Mouse (Mus musculus) left cerebral cortex, postnatal 14 days (tissue): Measurements from ENCODE around the gene Tigd2. TPM values are rescaled to one million over a fixed set of nuclear protein-coding genes. Genes with fewer than 3 reads are reported as not detected.
"Not testable (repeated sequence)": the region's sequence is repeated elsewhere in the genome, so short reads cannot be mapped to it uniquely, and the experiment has no call there.

Experiments used
- DNase-seq, 2 experiments: peaks; one replicate each; pipeline ENCODE4 v3.0.0; 2021 to 2022; ENCODE audit warnings: low spot score in 2 of 2, mixed read lengths in 1 of 2
- intact Hi-C: fragments of 180-260 bp; cut with DNase I; formaldehyde crosslinking; loops from one replicate; pipeline ENCODE4 v1.15.1; 2025
- long read RNA-seq, 2 experiments: library from polyadenylated mRNA; stranded (forward); transcript quantifications; one replicate each; pipeline ENCODE4 v2.0.0; 2021
- total RNA-seq, 2 experiments: library from RNA; stranded (reverse); gene quantifications; 2 replicates each; pipeline ENCODE4 v1.2.3; 2021

Tigd2 gene
- total RNA-seq, result 10 to 100 TPM; 10.6 to 12.0 TPM
- long read RNA-seq, experiment 1, transcript Tigd2-201 (2 exons, 3,007 nt), result major isoform, 14 of 17 reads
- long read RNA-seq, experiment 1, partial matches to known transcripts, result 3 of 17 reads
- long read RNA-seq, experiment 1, other reads (novel, unspliced or antisense), result 0 of 17 reads
- long read RNA-seq, experiment 2, transcript Tigd2-201 (2 exons, 3,007 nt), result major isoform, 15 of 16 reads
- long read RNA-seq, experiment 2, partial matches to known transcripts, result 0 of 16 reads
- long read RNA-seq, experiment 2, other reads (novel, unspliced or antisense), result 1 of 16 reads

GRCm38 (mm10) chr6:59208685-59209298 lies at the start of gene Tigd2:
Gene Tigd2 (plus strand): TSS chr6:59208870.
- DNase-seq, result peak; percentile 93
- intact Hi-C loops, result no loop called here

GRCm38 (mm10) chr6:59161801-59162478 lies 46.7 kb upstream of the Tigd2 start:
- intact Hi-C loops, result no loop called here
- DNase-seq, result no peak

- DNase-seq, result no peak
- intact Hi-C loops, result no loop called here
Measured at GRCm38 (mm10) chr6:59162887-59163286, 45.8 kb upstream of the Tigd2 start.

- no peak for DNase-seq
- intact Hi-C loops, result no loop called here
Measured at GRCm38 (mm10) chr6:59163407-59163806, 45.3 kb upstream of the Tigd2 start.

- no peak for DNase-seq
- intact Hi-C loops, result no loop called here
Measured at GRCm38 (mm10) chr6:59168939-59169338, 39.7 kb upstream of the Tigd2 start.

GRCm38 (mm10) chr6:59171230-59171629 lies 37.4 kb upstream of the Tigd2 start:
- no peak for DNase-seq
- intact Hi-C loops, result no loop called here

- DNase-seq, result no peak
- intact Hi-C loops, result no loop called here
Measured at GRCm38 (mm10) chr6:59173940-59174339, 34.7 kb upstream of the Tigd2 start.

- no peak for DNase-seq
- intact Hi-C loops, result loop anchor here (5.0 kb wide), 1 partner anchor 406 kb away; no protein-coding TSS in a partner anchor
Measured at GRCm38 (mm10) chr6:59178051-59178450, 30.6 kb upstream of the Tigd2 start.

- DNase-seq, result peak; percentile 78 to 83
- intact Hi-C loops, result loop anchor here (2.0 to 5.0 kb wide), 3 partner anchors 158 to 578 kb away; partner anchors contain the start of gene Fam13a
Measured at GRCm38 (mm10) chr6:59180376-59180996, 28.2 kb upstream of the Tigd2 start.

- intact Hi-C loops, result no loop called here
- peak in 1 of 2 experiments; percentile 30 for DNase-seq
Measured at GRCm38 (mm10) chr6:59185010-59185699, 23.5 kb upstream of the Tigd2 start.

- DNase-seq, result no peak
- intact Hi-C loops, result no loop called here
Measured at GRCm38 (mm10) chr6:59190006-59190405, 18.7 kb upstream of the Tigd2 start.

- intact Hi-C loops, DNase-seq: not testable (repeated sequence)
Measured at GRCm38 (mm10) chr6:59194518-59194917, 14.2 kb upstream of the Tigd2 start.

GRCm38 (mm10) chr6:59195849-59196635 lies 12.6 kb upstream of the Tigd2 start:
- no peak for DNase-seq
- intact Hi-C loops, result no loop called here

GRCm38 (mm10) chr6:59196746-59197145 lies 11.9 kb upstream of the Tigd2 start:
- no peak for DNase-seq
- intact Hi-C loops, result no loop called here

GRCm38 (mm10) chr6:59198356-59198755 lies 10.3 kb upstream of the Tigd2 start:
- no peak for DNase-seq
- intact Hi-C loops, result no loop called here

GRCm38 (mm10) chr6:59199021-59199420 lies 9.6 kb upstream of the Tigd2 start:
- DNase-seq, result no peak
- intact Hi-C loops, result no loop called here

GRCm38 (mm10) chr6:59207561-59207960 lies 1.1 kb upstream of the Tigd2 start:
- DNase-seq, result no peak
- intact Hi-C loops, result no loop called here

GRCm38 (mm10) chr6:59209299-59209707 lies 633 bp downstream of the Tigd2 start:
- peak; percentile 34 to 57 for DNase-seq
- intact Hi-C loops, result no loop called here

- intact Hi-C loops, result no loop called here
- DNase-seq, result no peak
Measured at GRCm38 (mm10) chr6:59233191-59233590, 24.5 kb downstream of the Tigd2 start.
